Mouse (Mus musculus) myocyte (in vitro differentiated cells): Measurements from ENCODE around the gene Dscaml1.

Experiments
- POLR2A ChIP-seq: IDR thresholded peaks from one replicate; pipeline ENCODE4 v1.6.1; 2011; ENCODE audit warnings: low read depth, mild to moderate bottlenecking, control low read depth, moderate library complexity; ENCODE audit not compliant: insufficient read length
- SRF ChIP-seq: IDR thresholded peaks from one replicate; pipeline ENCODE4 v1.6.1; 2011; ENCODE audit warnings: low read depth; ENCODE audit not compliant: control insufficient read depth, insufficient read length

GRCm38 (mm10) chr9:45580069-45580795 is 153.8 kb downstream of the Dscaml1 start:
- TF ChIP-seq SRF = no peak
- TF ChIP-seq POLR2A = no peak
